Mouse (Mus musculus) erythroblast, adult 5-6 weeks (primary cell): ENCODE data around the gene Nsmce4a. TPM values are rescaled to one million over a fixed set of nuclear protein-coding genes. Genes with fewer than 3 reads are reported as not detected.
A peak's percentile ranks its signal among the peaks of the same experiment; 100 is the strongest.
"Not testable (repeated sequence)": the region's sequence is repeated elsewhere in the genome, so short reads cannot be mapped to it uniquely, and the experiment has no call there.

Experiments
- ATAC-seq: replicated peaks from 2 replicates; pipeline ENCODE4 v1.8.0; 2016; ENCODE audit warnings: moderate number of reproducible peaks, mild to moderate bottlenecking, moderate TSS enrichment, inconsistent platforms; ENCODE audit not compliant: poor library complexity, low FRiP score, severe bottlenecking
- total RNA-seq, 2 experiments: library from RNA; stranded (forward) in 1 of 2; stranded (reverse) in 1 of 2; fragments of 150-400 nt in 1 of 2; fragments of 200-764, 138-1000 nt in 1 of 2; gene quantifications; 2 replicates each; pipeline versions ENCODE4 v1.2.3 to v1.2.4; 2015 to 2017; ENCODE audit warnings: low replicate concordance in 2 of 2

The Nsmce4a gene
- total RNA-seq (2015; ENCODE audit: low replicate concordance) (65.8 and 101 TPM in 2 replicates), total RNA-seq (2017; ENCODE audit: low replicate concordance) (52.1 and 75.8 TPM in 2 replicates)

DNA sequence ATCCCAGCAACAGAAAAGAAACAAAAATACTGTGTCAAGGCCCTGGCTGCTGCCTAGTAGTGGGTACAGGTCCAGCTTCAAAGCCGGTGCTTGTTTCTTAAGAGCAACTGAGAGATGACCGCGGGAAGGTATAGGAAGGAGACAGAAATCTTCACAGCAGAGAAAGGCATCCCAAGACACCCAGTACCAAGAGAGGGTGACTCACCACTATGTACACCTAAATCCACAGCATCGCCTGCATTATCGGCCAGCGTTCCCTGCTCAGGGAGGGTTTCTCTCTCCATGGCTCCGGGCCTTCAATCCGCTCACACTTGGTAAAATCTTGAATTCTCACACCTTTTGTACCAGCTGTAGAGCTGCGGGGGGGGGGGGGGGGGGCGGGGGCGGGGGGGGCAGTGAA lies at the start of gene Nsmce4a:
Nsmce4a (minus strand) TSS at position 298 of the 400 bp plus-strand sequence.
- ATAC-seq = no peak

DNA sequence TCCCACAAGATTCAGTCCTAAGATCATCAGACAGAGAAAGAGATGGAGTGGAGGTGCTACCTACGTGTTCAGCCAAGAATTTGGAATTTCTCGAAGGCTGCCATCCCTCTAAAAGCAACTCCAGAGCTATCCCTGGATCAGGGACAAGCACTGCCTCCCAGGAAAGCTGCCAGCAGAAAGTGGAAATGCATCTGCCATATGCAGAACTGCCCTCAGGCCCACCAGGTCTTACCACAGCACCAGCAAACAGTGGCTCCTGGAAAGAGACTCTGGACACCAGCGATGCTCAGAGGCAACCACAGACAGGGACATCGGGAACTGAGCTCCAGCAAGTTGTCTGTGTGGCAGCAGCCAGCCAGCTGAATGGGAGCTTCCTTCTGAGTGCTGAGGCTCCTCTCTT lies 49.4 kb upstream of the Nsmce4a start:
- ATAC-seq = no peak

DNA sequence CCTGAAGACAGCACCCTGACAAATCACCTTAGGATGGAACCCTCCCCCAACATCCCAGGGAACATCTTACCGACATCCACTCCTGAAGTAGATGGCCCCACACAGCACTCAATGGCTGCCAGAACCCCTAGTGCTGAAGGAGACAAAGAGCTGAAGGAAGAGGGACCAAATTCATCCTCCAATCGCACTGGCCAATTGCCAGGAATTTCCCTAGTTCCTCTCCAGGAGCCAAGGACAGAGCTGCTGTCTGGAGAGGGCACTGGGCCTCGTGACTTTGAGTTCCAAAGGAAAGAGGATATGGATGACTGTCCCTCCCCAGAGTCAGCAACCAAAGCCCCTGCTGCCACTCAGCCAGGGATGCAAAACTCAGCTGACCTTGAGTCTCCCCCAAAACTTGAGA lies 49.0 kb upstream of the Nsmce4a start:
- no peak for ATAC-seq

DNA sequence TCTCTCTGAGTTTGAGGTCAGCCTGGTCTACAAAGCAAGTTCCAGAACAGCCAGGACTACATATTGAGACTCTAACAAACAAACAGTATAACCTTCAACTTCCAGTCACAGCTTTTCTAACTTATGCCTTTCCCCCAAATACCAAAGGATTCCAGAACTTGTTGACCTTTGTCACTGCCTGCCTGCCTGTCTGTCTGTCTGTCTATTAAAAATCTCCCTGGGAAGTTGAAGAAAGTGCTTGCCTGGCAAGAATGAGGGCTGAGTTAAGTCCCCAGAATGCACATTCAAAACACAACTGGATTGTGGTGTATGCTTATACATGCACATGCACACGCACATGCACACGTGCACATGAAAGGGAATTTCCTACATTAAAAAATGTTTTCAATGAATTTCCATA lies 48.1 kb upstream of the Nsmce4a start:
- no peak for ATAC-seq

DNA sequence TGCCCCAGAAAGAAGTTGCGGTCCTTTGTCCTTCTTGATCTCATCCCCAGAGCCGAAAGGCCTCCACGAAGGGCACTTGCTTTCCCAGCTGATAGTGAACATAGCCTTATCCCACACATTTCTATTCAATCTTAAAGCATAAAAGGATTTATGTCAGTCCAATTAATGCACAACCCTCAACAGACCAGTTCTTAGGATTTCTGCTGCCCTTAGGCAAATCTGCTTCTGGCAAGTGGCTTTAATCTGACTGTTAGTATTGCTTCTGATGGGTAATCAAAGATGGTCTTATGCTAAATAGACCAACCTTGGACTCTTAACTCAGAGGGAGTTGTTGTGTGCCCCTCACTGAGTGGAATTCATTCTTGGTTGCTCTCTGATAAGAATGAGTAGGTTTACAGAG lies 44.7 kb upstream of the Nsmce4a start:
- ATAC-seq = no peak

DNA sequence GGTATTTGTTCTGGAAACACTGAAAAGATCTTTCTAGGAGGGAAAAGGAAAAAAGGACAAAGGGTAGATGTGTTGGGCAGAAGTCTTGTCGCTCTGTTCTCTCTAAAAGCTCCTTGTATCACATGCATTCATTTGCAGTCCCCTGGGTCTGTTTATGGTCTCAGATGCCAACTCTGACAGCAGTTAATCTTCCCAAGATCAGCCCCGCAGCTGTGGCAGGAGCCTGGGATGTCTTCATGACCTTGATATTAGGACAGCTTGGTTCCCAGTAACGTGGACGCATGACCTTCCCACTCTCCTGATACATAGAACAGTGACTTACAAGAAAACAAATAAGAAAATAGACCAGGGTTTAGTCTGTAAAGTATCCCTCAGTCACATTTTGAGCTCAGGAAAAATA lies 41.1 kb upstream of the Nsmce4a start:
- ATAC-seq = no peak

DNA sequence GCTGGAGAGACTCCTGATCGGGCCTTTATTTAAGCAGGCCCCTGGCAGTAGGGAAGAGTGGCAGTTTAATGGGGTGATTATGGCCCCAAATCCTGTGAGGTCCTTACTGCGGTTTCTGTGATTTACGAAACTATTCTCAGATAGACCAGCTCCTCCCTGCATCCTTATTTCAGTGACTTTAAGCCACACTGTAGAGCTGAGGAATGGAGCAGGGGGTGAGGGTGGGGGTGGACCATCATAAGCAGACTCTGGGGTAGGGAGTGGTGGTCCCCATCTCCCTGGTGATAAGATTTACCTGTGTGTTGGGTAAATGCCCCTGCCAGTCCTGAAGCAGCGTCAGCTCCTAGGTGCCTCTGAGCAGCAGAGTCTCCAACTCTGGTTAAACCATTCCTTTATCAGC lies 34.0 kb upstream of the Nsmce4a start:
- no peak for ATAC-seq

DNA sequence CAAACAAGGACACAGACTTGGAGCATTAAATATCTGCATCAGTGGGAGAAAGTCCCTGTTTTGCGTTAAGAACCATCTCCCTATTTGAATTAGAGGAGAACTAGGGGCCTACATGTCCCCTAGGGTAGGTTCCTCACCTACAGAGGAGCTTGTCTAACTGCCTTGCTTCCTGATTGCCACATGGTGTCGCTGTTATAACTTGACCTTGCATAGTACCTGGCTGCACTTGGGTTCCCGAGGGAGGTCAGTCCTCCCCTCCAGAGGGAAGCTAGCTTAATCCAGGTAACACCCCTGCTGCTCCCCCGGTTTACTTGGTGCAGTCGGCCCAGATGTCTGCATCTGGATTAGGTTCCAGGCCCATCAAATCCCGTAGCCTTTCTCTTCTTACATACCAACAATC lies 32.2 kb upstream of the Nsmce4a start:
- ATAC-seq = no peak

DNA sequence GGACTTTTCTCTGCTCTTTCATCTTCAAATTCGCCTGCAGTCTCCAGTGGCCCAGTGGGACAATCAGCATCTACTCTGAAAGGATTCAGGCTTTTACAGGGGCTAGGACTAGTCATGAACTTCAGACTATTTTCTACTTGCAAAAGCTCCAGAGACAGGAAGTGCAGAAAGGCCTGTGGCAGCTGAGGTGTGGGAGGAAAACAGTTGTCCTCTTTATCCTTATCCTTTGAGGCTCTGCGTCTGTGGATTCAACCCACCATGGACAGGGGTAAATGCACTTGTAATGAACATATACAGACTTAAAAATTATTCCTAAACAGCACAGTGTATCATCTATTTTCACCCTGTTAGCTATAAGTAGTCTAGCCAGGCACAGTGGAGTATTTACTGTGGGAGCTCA lies 31.5 kb upstream of the Nsmce4a start:
- ATAC-seq = no peak

DNA sequence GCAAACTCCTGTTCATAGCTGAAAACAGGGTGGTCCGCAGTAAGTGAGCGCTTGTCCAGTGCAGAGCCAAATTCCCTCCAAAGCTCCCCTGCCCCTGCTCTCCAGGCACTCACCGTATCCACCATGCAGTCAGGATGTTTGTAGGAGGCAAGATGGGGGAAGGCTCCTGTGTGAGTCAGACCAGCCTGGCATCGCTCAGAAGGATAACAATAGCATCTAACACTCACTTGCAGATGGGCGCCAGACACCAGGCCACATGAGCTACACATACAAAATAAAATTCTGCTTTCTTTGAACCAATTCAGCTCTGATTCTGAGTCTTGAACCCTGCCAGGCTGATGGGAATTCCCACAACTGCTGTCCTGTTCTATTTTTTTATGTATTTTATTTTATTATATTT lies 30.6 kb upstream of the Nsmce4a start:
- no peak for ATAC-seq

DNA sequence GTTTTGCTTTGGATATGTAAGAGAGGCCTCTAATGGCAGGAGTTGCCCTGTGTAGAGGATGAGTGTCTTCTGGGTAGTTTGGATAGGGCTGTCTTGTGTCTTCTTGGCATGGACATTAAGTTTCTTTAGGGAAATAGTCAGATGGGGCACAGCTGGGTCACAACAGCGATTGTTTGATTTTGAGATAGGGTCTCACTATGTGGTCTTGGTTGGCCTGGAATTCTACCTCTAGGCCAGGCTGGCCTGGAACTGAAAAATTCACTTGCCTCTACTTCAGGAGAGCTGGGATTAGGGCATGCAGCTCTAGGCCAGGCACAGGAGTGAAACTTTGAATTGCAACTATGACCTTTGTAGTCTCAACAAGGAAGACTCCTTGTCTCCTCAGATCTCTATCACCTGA lies 29.9 kb upstream of the Nsmce4a start:
- no peak for ATAC-seq

DNA sequence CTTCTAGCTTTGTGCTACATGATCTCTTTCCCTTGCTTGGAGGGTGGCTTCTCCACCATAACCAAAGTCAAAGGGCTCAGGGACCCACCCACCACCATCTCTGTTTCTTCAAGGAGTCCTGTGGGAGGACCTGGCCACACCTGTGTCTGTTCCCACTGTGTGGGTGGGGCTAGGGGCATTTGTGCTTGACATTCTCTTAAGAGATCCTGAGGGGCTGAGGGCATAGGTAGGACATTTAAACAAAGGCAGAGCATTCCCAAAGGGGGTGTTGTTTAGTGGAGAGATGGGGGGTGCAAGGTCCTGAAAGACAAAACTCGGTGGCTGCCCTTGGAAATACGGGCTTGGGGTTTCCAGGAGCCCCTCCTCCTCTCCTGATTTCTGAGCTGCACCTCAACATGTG lies 27.6 kb upstream of the Nsmce4a start:
- ATAC-seq = no peak

DNA sequence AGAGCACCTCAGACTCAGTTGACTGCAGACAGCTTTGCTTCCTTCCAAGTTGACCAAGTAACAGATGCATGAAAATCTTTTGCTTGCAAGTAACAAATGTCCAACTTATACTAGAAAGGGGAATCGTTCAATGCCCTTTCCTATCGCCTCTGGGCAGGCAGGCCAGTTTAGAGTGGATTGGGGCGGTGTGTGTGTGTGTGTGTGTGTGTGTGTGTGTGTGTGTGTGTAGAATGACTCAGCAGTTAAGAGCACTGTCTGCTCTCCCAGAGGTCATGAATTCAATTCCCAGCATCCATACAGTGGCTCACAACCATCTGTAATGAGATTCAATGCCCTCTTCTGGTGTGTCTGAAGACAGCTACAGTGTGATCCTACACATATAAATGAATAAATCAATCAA lies 27.2 kb upstream of the Nsmce4a start:
- no peak for ATAC-seq

DNA sequence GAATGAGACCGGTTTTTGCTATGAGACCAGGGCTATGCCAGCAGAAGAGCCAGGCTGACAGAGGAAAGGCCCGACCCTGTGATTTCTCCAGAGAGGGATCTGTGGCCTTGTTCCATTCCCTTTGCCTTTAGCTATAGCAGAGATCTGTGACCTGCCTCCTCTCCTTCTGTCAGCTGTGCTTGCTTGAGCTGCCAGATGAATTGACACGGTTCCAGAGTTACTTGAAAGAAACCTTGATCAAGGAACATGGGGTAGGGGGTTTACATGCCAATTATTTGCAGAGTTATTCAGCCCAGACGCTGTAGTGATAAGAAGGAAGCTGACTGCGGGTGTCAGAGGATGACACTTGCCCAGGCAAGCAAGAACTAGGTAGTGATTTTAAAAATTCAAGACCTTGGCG lies 24.6 kb upstream of the Nsmce4a start:
- no peak for ATAC-seq

DNA sequence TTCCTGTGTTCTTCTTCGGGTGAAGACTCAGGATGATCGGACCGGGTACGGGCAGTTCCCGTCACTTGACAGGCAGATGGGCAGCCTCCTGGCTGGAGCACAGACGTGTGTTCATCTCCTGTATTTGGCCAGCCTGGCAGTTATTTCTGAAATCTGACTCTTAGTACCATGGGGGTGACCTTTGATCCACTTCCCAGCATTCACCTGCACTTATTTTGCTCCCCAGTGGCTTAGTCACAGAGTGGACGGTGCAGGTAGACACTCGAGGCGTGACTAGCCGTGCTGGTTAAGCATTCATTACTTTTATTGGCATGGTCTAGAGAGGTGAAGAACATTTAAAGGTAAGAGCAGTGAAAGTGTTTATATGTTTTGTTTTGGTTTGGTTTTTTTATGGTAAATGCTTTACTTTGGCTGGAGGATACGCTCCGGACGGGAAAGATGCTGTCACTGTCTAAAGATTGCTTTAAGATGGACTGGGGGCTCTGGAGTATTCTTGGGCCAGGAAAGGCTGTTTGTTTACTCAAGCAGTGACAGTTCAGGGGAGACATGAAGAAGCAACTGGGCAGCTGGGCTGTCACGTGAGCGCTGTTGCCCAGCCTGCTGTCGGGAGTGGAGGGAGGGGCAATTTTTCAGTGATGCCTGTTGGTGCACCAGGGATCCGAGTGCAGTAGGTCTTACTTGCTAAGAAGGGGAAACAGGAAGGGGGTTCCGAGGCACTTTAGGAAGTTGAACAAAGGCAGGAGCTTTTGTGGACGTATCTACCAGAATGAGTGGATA lies 23.3 kb upstream of the Nsmce4a start:
- ATAC-seq = not testable (repeated sequence)

DNA sequence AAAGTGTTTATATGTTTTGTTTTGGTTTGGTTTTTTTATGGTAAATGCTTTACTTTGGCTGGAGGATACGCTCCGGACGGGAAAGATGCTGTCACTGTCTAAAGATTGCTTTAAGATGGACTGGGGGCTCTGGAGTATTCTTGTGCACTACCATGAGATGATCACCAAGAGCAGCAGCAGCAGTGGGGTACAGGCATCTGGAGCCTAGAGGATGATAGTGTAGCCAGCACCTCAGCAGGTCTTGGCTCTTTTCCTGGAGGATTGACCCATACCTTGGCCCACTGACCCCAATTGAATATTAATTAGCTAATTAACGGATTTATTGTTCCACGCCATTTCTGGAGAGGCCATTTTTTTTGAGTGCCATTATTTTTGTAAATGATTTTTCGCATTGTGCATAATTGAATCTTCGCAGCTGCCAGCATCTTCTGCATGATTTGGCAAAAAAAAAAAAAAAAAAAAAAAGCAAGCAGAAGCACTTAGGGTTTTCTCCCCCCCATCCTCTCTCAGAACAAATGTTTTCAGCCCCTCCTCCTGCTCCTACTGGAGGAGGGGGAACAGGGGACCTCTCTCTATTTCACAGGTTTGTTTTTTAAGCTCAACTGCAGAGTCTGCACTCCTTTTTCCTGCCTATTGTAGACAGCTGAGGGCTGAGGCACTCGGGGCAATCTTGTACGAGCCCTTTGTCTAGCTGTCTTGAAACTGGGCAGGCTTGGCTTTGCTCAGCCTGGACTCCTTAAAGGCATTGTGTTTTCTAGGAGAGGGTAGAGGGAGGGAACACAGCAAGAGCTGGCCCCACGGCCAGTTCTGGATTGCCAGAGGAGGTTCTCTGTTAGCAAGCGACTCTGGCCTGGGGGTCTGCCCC lies 20.7 kb upstream of the Nsmce4a start:
- peak; percentile 58 for ATAC-seq

DNA sequence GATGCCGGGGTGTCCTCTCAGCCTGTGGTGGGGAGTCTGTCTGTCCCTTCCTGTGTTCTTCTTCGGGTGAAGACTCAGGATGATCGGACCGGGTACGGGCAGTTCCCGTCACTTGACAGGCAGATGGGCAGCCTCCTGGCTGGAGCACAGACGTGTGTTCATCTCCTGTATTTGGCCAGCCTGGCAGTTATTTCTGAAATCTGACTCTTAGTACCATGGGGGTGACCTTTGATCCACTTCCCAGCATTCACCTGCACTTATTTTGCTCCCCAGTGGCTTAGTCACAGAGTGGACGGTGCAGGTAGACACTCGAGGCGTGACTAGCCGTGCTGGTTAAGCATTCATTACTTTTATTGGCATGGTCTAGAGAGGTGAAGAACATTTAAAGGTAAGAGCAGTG lies 20.1 kb upstream of the Nsmce4a start:
- not testable (repeated sequence) for ATAC-seq

DNA sequence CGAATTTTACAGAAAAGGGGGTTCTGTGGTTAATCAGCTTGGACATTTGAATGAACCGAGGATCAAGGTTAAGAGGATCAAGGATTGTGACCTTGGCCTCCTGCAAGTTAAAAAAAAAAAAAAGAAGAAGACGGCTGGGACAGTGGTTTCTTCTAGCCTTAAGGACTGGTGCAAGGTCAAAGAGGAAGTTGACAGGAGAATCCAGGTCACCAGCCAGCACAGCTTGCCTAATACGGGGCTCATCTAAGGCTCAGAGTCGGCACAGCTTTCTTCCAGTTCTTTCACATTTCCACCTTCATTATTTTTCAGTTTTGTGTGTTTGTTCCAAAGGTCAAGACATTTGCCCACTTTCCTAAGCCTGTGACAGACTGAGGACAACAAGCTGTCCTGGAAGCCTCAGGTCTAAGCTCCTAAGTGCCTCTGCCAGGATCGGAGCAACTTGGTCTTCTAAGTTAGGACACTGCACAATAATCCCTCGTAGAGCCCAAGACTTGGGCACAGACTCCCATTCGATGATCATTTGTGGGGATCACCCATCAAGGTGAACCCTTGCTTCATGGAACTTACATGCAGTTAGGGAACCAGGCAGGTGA lies 18.0 kb upstream of the Nsmce4a start:
- no peak for ATAC-seq

DNA sequence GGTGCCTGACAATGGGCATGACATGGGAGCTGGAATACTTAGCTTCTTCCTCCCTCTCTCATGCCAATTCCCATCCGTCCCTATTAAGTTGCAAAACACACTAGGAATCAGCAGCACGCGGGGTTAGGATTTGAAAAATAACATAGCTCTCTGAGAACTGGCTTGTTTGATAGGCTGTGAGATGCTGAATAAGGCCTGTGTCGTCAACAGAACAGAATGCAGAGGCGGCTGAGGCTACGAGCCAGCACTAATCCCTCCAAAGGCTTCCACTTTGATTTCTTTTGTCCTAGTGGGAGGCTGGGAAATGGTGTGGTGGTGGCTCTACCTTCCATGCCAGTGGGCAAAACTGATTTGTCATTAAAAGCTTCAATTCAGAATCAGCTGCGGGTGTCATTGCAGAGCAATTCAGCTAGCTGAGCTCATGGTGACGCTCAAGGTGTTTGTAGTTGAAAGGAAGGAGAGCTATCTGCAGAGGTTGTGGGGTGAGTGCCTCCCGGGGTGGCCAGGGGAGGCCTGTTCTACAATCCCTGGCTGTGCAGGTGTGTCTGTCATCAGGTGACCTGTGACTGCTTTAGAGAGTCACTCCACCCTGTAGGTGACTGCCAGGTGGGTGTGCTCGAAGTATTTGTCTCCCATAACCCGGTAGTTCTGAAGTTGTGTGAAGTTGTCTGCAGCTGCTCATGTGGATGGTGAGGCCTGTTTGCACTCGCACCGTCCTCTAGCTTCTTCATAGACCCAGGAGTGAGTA lies 17.3 kb upstream of the Nsmce4a start:
- ATAC-seq = no peak

DNA sequence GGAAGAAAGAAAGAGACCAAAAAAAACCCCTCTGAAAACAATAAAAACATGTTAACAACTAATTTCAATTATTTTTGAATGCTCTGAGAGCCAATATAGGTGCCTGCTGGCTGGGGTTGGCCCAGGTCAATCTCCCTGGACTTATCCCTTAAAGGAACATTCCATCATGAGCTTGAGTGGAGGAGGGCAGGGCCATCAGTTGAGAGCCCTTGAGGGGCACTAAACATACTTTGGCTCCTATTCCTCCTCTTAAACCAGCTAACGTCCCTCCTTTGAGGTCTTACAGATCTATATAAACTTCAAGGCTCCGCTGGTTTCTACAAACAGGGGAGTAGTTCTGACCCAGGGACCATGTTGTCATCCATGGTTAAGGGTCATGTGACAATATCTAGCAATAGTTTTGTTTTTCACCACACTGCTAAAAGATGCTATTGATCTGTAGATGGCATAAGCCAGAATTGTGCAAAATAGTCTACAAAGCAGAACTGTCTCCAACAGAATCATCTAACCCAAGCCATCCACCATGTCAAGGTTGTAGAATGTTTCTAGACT lies 13.7 kb upstream of the Nsmce4a start:
- ATAC-seq = no peak
